ENCODE assay signal across 19 mouse cellular contexts in the genomic region with DNA sequence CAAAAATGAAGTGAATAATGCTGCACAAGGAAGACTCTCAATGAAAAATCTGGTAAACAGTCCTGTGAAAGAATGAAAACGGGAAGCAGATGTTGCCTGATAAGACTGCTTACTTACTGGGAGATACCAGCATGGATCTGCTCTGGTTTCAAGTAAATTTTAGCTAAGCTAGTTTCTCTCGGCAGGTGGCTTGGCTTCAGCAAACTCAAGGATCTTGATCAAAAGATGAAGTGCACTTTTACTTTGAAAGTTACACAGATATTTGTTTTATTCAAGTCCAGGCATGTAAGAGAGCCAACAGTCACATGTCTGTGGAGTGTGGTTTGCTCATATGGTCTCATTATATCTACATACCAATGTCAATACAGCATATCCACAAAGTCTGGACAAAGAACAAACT.
DNase-seq lines count a peak whose midpoint lies in the region; ATAC-seq lines count a peak whose summit lies in the region.
"Had no signal": no experiment of that assay in that cellular context is flagged by ENCODE, and none has a peak within 500 bp of the region (broad histone marks: within the 10 kb centered on the region; RNA-seq: fewer than 3 reads in every experiment).

No protein-coding gene starts in this region.

- no peaks in the 10 kb centered on the region for H3K4me1 ChIP-seq in embryonic facial prominence, embryonic 14.5 days (ENCODE audit: control insufficient read depth, insufficient read depth, low read length)
- H3K4me1 ChIP-seq: heart, embryonic 12.5 days; hindbrain, embryonic 10.5 days; limb, embryonic 15.5 days; midbrain, embryonic 12.5 days had no signal

- H3K36me3 ChIP-seq in embryonic facial prominence, embryonic 14.5 days (ENCODE audit: control insufficient read depth, insufficient read depth, low read length), result no peaks in the 10 kb centered on the region
- H3K36me3 ChIP-seq: embryonic facial prominence, embryonic 13.5 days; G1E; heart, embryonic 12.5 days; hindbrain, embryonic 10.5 days; limb, embryonic 15.5 days; midbrain, embryonic 12.5 days had no signal

- H3K4me3 ChIP-seq in embryonic facial prominence, embryonic 14.5 days (ENCODE audit: low read depth, low read length), result no peak overlapping the region
- H3K4me3 ChIP-seq: embryonic facial prominence, embryonic 13.5 days; heart, embryonic 12.5 days; hindbrain, embryonic 10.5 days; layer of hippocampus, adult 2 months; limb, embryonic 15.5 days; midbrain, embryonic 12.5 days had no signal

- WGBS in embryonic facial prominence, embryonic 14.5 days, result 15% methylated on average over 2 of the region's 2 CpGs

- H3K27ac ChIP-seq in embryonic facial prominence, embryonic 14.5 days (replicated peaks; ENCODE audit: low read depth, low read length), result no peak overlapping the region
- H3K27ac ChIP-seq: embryonic facial prominence, embryonic 13.5 days; hindbrain, embryonic 10.5 days; layer of hippocampus, adult 2 months; limb, embryonic 15.5 days; midbrain, embryonic 12.5 days had no signal

- DNase-seq in frontal cortex, postnatal 36 days (ENCODE audit: low spot score in 2 of 2), result peak; percentile 2 to 9
- no peak for DNase-seq in frontal cortex, postnatal 10 days (ENCODE audit: low spot score in 2 of 2)
- DNase-seq in urinary bladder, postnatal 14 days (ENCODE audit: low spot score), result peak; percentile 2
- DNase-seq in urinary bladder, adult 2 months (ENCODE audit: low spot score), result no peak
- DNase-seq in embryonic facial prominence, embryonic 14.5 days (ENCODE audit: low spot score), result peak; percentile 63
- DNase-seq in ovary, postnatal 36 days (ENCODE audit: low spot score), result no peak
- DNase-seq in T-cell, adult 2 months (ENCODE audit: low spot score), result no peak
- DNase-seq in adrenal gland, postnatal 36 days, result no peak
- DNase-seq: adrenal gland, postnatal 10 days; cerebellum, postnatal 10 days; kidney, adult 9 months; liver, postnatal 0 days had no signal

- H3K4me2 ChIP-seq in embryonic facial prominence, embryonic 14.5 days (ENCODE audit: low read depth, low read length), result no peak overlapping the region
- H3K4me2 ChIP-seq: embryonic facial prominence, embryonic 13.5 days; heart, embryonic 12.5 days; limb, embryonic 15.5 days; midbrain, embryonic 12.5 days had no signal

- H3K27me3 ChIP-seq in embryonic facial prominence, embryonic 14.5 days (replicated peaks; ENCODE audit: control insufficient read depth, insufficient read depth, low read length), result no peaks in the 10 kb centered on the region
- H3K27me3 ChIP-seq: embryonic facial prominence, embryonic 13.5 days; heart, embryonic 12.5 days; limb, embryonic 15.5 days; midbrain, embryonic 12.5 days had no signal

- no peak overlapping the region for H3K9ac ChIP-seq in embryonic facial prominence, embryonic 14.5 days (ENCODE audit: low read depth, low read length)
- H3K9ac ChIP-seq: embryonic facial prominence, embryonic 13.5 days; heart, embryonic 12.5 days; limb, embryonic 15.5 days; liver, postnatal 0 days; midbrain, embryonic 12.5 days had no signal

- ATAC-seq in embryonic facial prominence, embryonic 14.5 days (ENCODE audit: low read depth), result no peak
- ATAC-seq: liver, postnatal 0 days had no signal

- H3K9me3 ChIP-seq in embryonic facial prominence, embryonic 14.5 days (ENCODE audit: control insufficient read depth, low read length), result no peaks in the 10 kb centered on the region
- H3K9me3 ChIP-seq: embryonic facial prominence, embryonic 13.5 days; G1E; heart, embryonic 12.5 days; hindbrain, embryonic 10.5 days; limb, embryonic 15.5 days; midbrain, embryonic 12.5 days had no signal

Comparison
In these comparisons a context has a peak if more than half of its experiments do, and no peak if none do; other contexts are left out.
1. DNase-seq: peak in frontal cortex, postnatal 36 days (2 of 2), urinary bladder, postnatal 14 days (single experiment) and embryonic facial prominence, embryonic 14.5 days (single experiment); none in frontal cortex, postnatal 10 days (0 of 2), urinary bladder, adult 2 months (single experiment), ovary, postnatal 36 days (single experiment), T-cell, adult 2 months (single experiment) and adrenal gland, postnatal 36 days (0 of 2).